In the genomic region with DNA sequence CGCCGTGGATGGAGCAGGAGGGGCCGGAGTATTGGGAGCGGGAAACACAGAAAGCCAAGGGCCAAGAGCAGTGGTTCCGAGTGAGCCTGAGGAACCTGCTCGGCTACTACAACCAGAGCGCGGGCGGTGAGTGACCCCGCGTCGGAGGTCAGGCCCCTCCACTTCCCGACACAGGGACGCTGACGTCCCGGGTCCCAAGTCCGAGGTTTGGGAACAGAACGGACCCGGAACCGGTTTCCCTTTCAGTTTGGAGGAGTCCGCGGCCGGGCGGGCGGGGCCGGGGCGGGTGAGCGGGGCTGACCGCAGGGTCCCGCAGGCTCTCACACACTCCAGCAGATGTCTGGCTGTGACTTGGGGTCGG, we compare ENCODE assay signal across 8 mouse cellular contexts. TPM values are rescaled to one million over a fixed set of nuclear protein-coding genes. Genes with fewer than 3 reads are reported as not detected.
DNase-seq lines count a peak whose midpoint lies in the region; ATAC-seq lines count a peak whose summit lies in the region.

No protein-coding gene starts in this region.

- no peak overlapping the region for H3K27ac ChIP-seq in heart, embryonic 11.5 days (ENCODE audit: low read depth, low read length)
- H3K27ac ChIP-seq in embryonic facial prominence, embryonic 12.5 days, result no peak overlapping the region
- no peak overlapping the region for H3K27ac ChIP-seq in intestine, embryonic 14.5 days (ENCODE audit: low read depth)
- peak overlapping the region; percentile 80 for H3K27ac ChIP-seq in midbrain, embryonic 10.5 days (replicated peaks)

- no peaks in the 10 kb centered on the region for H3K9me3 ChIP-seq in heart, embryonic 11.5 days (replicated peaks; ENCODE audit: control insufficient read depth, low read length)
- no peaks in the 10 kb centered on the region for H3K9me3 ChIP-seq in embryonic facial prominence, embryonic 12.5 days
- no peaks in the 10 kb centered on the region for H3K9me3 ChIP-seq in intestine, embryonic 14.5 days (ENCODE audit: control insufficient read depth, low read length)
- H3K9me3 ChIP-seq in midbrain, embryonic 10.5 days (replicated peaks), result no peaks in the 10 kb centered on the region

- peaks cover 33% of the 10 kb centered on the region for H3K27me3 ChIP-seq in heart, embryonic 11.5 days (ENCODE audit: control insufficient read depth, insufficient read depth, low read length)
- H3K27me3 ChIP-seq in embryonic facial prominence, embryonic 12.5 days, result peaks cover 50% of the 10 kb centered on the region
- peaks cover 21% of the 10 kb centered on the region for H3K27me3 ChIP-seq in intestine, embryonic 14.5 days (replicated peaks; ENCODE audit: control insufficient read depth, insufficient read depth, low read length)
- H3K27me3 ChIP-seq in midbrain, embryonic 10.5 days (ENCODE audit: low read depth, poor library complexity, severe bottlenecking), result peaks cover 57% of the 10 kb centered on the region

- H3K4me1 ChIP-seq in heart, embryonic 11.5 days (ENCODE audit: control insufficient read depth, insufficient read depth, low read length), result no peaks in the 10 kb centered on the region
- no peaks in the 10 kb centered on the region; the same call in 1 of the 2 replicates for H3K4me1 ChIP-seq in embryonic facial prominence, embryonic 12.5 days
- no peaks in the 10 kb centered on the region for H3K4me1 ChIP-seq in intestine, embryonic 14.5 days (replicated peaks; ENCODE audit: control insufficient read depth, insufficient read depth, low read length)
- peaks cover 20% of the 10 kb centered on the region for H3K4me1 ChIP-seq in midbrain, embryonic 10.5 days

- ATAC-seq in heart, embryonic 11.5 days (replicated peaks; ENCODE audit: insufficient number of reproducible peaks, low FRiP score, low TSS enrichment), result 0 out of 2 replicates have a peak, but pooled peaks have one; percentile 3
- 0 out of 2 replicates have a peak, but pooled peaks have one; percentile 32 for ATAC-seq in embryonic facial prominence, embryonic 12.5 days (ENCODE audit: insufficient number of reproducible peaks, insufficient read depth, low FRiP score, low TSS enrichment)
- ATAC-seq in intestine, embryonic 14.5 days (replicated peaks; ENCODE audit: low FRiP score, low TSS enrichment, low read depth), result peak; percentile 30; the same call in 1 of the 2 replicates

- H3K36me3 ChIP-seq in heart, embryonic 11.5 days (ENCODE audit: control insufficient read depth, insufficient read depth, low read length), result no peaks in the 10 kb centered on the region
- no peaks in the 10 kb centered on the region for H3K36me3 ChIP-seq in embryonic facial prominence, embryonic 12.5 days
- no peaks in the 10 kb centered on the region for H3K36me3 ChIP-seq in intestine, embryonic 14.5 days (ENCODE audit: control insufficient read depth, insufficient read depth, low read length)
- no peaks in the 10 kb centered on the region for H3K36me3 ChIP-seq in midbrain, embryonic 10.5 days

- 2% methylated on average over 31 of the region's 31 CpGs for WGBS in heart, embryonic 11.5 days (ENCODE audit: insufficient replicate concordance)
- 1% methylated on average over 31 of the region's 31 CpGs for WGBS in embryonic facial prominence, embryonic 12.5 days
- WGBS in intestine, embryonic 14.5 days, result 3% methylated on average over 29 of the region's 31 CpGs
- WGBS in midbrain, embryonic 10.5 days, result 2% methylated on average over 31 of the region's 31 CpGs

- DNase-seq in heart, adult 8-10 months (ENCODE audit: low spot score), result no peak
- peak; percentile 73 for DNase-seq in intestine, embryonic 14.5 days (ENCODE audit: low spot score)
- peak; percentile 42 for DNase-seq in midbrain, embryonic 10.5 days (ENCODE audit: low spot score)
- no peak for DNase-seq in frontal cortex, postnatal 14 days (ENCODE audit: low spot score in 2 of 2)
- no peak for DNase-seq in embryo, embryonic 9.5 days (ENCODE audit: extremely low spot score)
- DNase-seq in layer of hippocampus, adult 8-10 months (ENCODE audit: low spot score in 2 of 2), result no peak

- H3K4me2 ChIP-seq in heart, embryonic 11.5 days, result peak overlapping the region; percentile 100
- H3K4me2 ChIP-seq in embryonic facial prominence, embryonic 12.5 days (replicated peaks), result peak overlapping the region; percentile 99
- peak overlapping the region; percentile 62 for H3K4me2 ChIP-seq in intestine, embryonic 14.5 days (ENCODE audit: low read length)

- peak overlapping the region; percentile 67; the same call in 1 of the 2 replicates for H3K9ac ChIP-seq in heart, embryonic 11.5 days (ENCODE audit: low read depth, low read length)
- peak overlapping the region; percentile 59 for H3K9ac ChIP-seq in embryonic facial prominence, embryonic 12.5 days
- H3K9ac ChIP-seq in intestine, embryonic 14.5 days (ENCODE audit: low read length), result peak overlapping the region; percentile 51; the same call in 1 of the 2 replicates

- peak overlapping the region; percentile 73 for H3K4me3 ChIP-seq in heart, embryonic 11.5 days (ENCODE audit: low read depth, low read length)
- peak overlapping the region; percentile 61 for H3K4me3 ChIP-seq in embryonic facial prominence, embryonic 12.5 days
- H3K4me3 ChIP-seq in intestine, embryonic 14.5 days (ENCODE audit: low read depth, low read length), result peak overlapping the region; percentile 60
- H3K4me3 ChIP-seq in midbrain, embryonic 10.5 days, result peak overlapping the region; percentile 83

RNA-seq across cellular contexts. Expression of gene H2-D1, which starts 1.0 kb away (rescaled TPM):
- 21.0 and 29.1 TPM in 2 replicates for polyA plus RNA-seq in heart, embryonic 11.5 days (2014; fragmentation: Nextera tagmentation; extraction: Ambion mirVana)
- total RNA-seq in heart, adult 8-10 months (2022), result 100 to 1,000 TPM; 108 to 169 (median 117) TPM
- polyA plus RNA-seq in embryonic facial prominence, embryonic 12.5 days (2016; fragmentation: Nextera tagmentation; extraction: Ambion mirVana), result 20.8 and 21.5 TPM in 2 replicates
- 102 and 108 TPM in 2 replicates for polyA plus RNA-seq in intestine, embryonic 14.5 days (2014; fragmentation: Nextera tagmentation; extraction: Ambion mirVana)
- polyA plus RNA-seq in midbrain, embryonic 10.5 days (2016; fragmentation: Nextera tagmentation; extraction: Ambion mirVana), result 55.3 and 61.1 TPM in 2 replicates
- total RNA-seq in layer of hippocampus, adult 8-10 months (2022), result 100 to 1,000 TPM in 2 of 4 experiments, 10 to 100 TPM in 2; 23.2 to 135 (median 64.4) TPM

RNA-seq across cellular contexts. Expression of gene Ddx39b, which starts 22.0 kb away (rescaled TPM):
- polyA plus RNA-seq in heart, embryonic 11.5 days (2014; fragmentation: Nextera tagmentation; extraction: Ambion mirVana), result 317 and 318 TPM in 2 replicates
- 10 to 100 TPM; 76.7 to 92.1 (median 86.6) TPM for total RNA-seq in heart, adult 8-10 months (2022)
- 572 and 587 TPM in 2 replicates for polyA plus RNA-seq in embryonic facial prominence, embryonic 12.5 days (2016; fragmentation: Nextera tagmentation; extraction: Ambion mirVana)
- 458 and 500 TPM in 2 replicates for polyA plus RNA-seq in intestine, embryonic 14.5 days (2014; fragmentation: Nextera tagmentation; extraction: Ambion mirVana)
- polyA plus RNA-seq in midbrain, embryonic 10.5 days (2016; fragmentation: Nextera tagmentation; extraction: Ambion mirVana), result 682 and 724 TPM in 2 replicates
- 100 to 1,000 TPM; 216 to 231 (median 222) TPM for total RNA-seq in layer of hippocampus, adult 8-10 months (2022)

RNA-seq across cellular contexts. Expression of gene Nfkbil1, which starts 27.9 kb away (rescaled TPM):
- polyA plus RNA-seq in heart, embryonic 11.5 days (2014; fragmentation: Nextera tagmentation; extraction: Ambion mirVana), result 2.3 and 4.9 TPM in 2 replicates
- 1 to 10 TPM; 8.2 to 9.4 (median 8.5) TPM for total RNA-seq in heart, adult 8-10 months (2022)
- polyA plus RNA-seq in embryonic facial prominence, embryonic 12.5 days (2016; fragmentation: Nextera tagmentation; extraction: Ambion mirVana), result 13.0 and 13.3 TPM in 2 replicates
- 3.1 and 4.3 TPM in 2 replicates for polyA plus RNA-seq in intestine, embryonic 14.5 days (2014; fragmentation: Nextera tagmentation; extraction: Ambion mirVana)
- 9.9 and 11.7 TPM in 2 replicates for polyA plus RNA-seq in midbrain, embryonic 10.5 days (2016; fragmentation: Nextera tagmentation; extraction: Ambion mirVana)
- 10 to 100 TPM; 12.9 to 16.4 (median 14.9) TPM for total RNA-seq in layer of hippocampus, adult 8-10 months (2022)

RNA-seq across cellular contexts. Expression of gene Atp6v1g2, which starts 30.0 kb away (rescaled TPM):
- polyA plus RNA-seq in heart, embryonic 11.5 days (2014; fragmentation: Nextera tagmentation; extraction: Ambion mirVana), result 9.3 and 10.1 TPM in 2 replicates
- total RNA-seq in heart, adult 8-10 months (2022), result 1 to 10 TPM; 1.7 to 3.6 (median 1.9) TPM
- 4.5 and 5.5 TPM in 2 replicates for polyA plus RNA-seq in embryonic facial prominence, embryonic 12.5 days (2016; fragmentation: Nextera tagmentation; extraction: Ambion mirVana)
- polyA plus RNA-seq in intestine, embryonic 14.5 days (2014; fragmentation: Nextera tagmentation; extraction: Ambion mirVana), result 5.8 and 5.9 TPM in 2 replicates
- polyA plus RNA-seq in midbrain, embryonic 10.5 days (2016; fragmentation: Nextera tagmentation; extraction: Ambion mirVana), result 9.7 and 11.8 TPM in 2 replicates
- total RNA-seq in layer of hippocampus, adult 8-10 months (2022), result 100 to 1,000 TPM; 592 to 630 (median 612) TPM

RNA-seq across cellular contexts. Expression of gene Gm16181, which starts 42.9 kb away (rescaled TPM):
- 0.44 TPM in 1 of 2 replicates, not detected in the other for polyA plus RNA-seq in heart, embryonic 11.5 days (2014; fragmentation: Nextera tagmentation; extraction: Ambion mirVana)
- total RNA-seq in heart, adult 8-10 months (2022), result under 1 TPM in 1 of 4 experiments, not detected in 3; 0.72 TPM
- 1.0 TPM in 1 of 2 replicates, not detected in the other for polyA plus RNA-seq in embryonic facial prominence, embryonic 12.5 days (2016; fragmentation: Nextera tagmentation; extraction: Ambion mirVana)
- polyA plus RNA-seq in intestine, embryonic 14.5 days (2014; fragmentation: Nextera tagmentation; extraction: Ambion mirVana), result 0.39 and 0.88 TPM in 2 replicates
- 0.25 and 0.37 TPM in 2 replicates for polyA plus RNA-seq in midbrain, embryonic 10.5 days (2016; fragmentation: Nextera tagmentation; extraction: Ambion mirVana)
- total RNA-seq in layer of hippocampus, adult 8-10 months (2022), result not detected

Comparison
In these comparisons a context has a peak if more than half of its experiments do, and no peak if none do; other contexts are left out.
1. DNase-seq: peak in intestine, embryonic 14.5 days (single experiment) and midbrain, embryonic 10.5 days (single experiment); none in heart, adult 8-10 months (single experiment), frontal cortex, postnatal 14 days (0 of 2), embryo, embryonic 9.5 days (single experiment) and layer of hippocampus, adult 8-10 months (0 of 2).
2. Peak in every context shown above with its lines, with median percentiles within 50 percentile points of each other: ATAC-seq, H3K4me2 ChIP-seq, H3K4me3 ChIP-seq and H3K9ac ChIP-seq.